Mouse (Mus musculus) heart, postnatal 36 days (tissue): Measurements from ENCODE around the gene Foxp1. TPM values are rescaled to one million over a fixed set of nuclear protein-coding genes. Genes with fewer than 3 reads are reported as not detected.

ENCODE experiments used
- DNase-seq, 2 experiments: peaks; one replicate each; pipeline ENCODE4 v3.0.0; 2021 to 2022
- intact Hi-C: fragments of 180-260 bp; cut with DNase I; formaldehyde crosslinking; loops from one replicate; pipeline ENCODE4 v1.15.1; 2025
- total RNA-seq, 2 experiments: library from RNA; stranded (reverse); gene quantifications; 2 replicates each; pipeline ENCODE4 v1.2.3; 2021

Gene Foxp1
- total RNA-seq, 2 experiments from 2014 or later, result 31.9 to 39.3 TPM

DNA sequence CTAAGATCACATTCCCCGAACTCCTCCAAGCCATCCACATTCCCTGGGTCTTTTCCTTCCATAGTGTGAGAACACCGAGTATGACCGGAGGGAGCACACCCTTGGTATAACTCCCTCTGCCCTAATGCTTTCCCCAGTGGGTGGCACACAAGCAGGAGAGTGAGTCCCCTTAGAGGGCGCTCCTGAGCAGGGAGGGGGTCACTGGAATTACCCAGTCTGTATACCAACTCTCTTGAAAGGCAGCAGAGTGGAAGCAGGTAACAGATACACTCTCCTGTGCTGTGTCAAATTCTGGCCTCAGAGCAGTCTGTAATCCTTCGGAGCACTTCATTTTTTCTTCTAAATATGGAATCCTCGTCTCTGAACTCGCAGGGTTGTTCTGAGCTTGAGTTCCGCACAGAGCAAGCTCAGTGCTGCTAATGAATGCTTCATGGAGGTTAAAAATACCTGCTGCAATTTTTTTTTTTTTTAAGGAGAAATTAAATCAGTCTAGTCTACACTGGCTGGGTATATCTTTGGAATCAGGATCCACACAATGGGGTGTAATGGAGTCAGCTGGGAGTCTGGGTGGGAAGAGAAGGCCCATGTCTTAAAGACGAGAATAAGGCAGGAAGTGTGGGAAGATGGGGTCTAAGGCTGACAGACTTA lies 565.9 kb downstream of the Foxp1 start:
- DNase-seq, result peak in 1 of 2 experiments; percentile 25
- intact Hi-C loops, result no loop called here

DNA sequence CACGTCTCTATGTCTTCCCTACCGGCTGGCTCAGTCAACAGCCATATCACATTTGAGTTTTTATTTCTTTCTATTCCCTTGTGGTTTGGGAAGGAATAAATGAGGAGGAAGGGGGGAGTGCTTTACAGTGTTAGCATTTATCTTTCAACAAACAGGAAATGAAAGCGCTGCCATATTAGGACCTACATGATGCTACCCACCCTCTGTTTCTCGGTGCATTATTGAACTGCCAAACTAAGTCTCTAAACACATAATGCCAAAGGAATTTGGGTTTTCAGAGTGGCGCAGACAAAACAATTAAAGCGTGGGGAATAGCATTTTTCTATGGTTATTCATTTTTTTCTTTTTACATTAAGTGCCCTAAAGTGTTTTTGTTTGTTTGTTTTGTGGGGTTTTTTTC lies 566.8 kb downstream of the Foxp1 start:
- no peak for DNase-seq
- intact Hi-C loops, result no loop called here

GRCm38 (mm10) chr6:98954439-98954838 lies 568.1 kb downstream of the Foxp1 start:
- intact Hi-C loops, result no loop called here
- DNase-seq, result no peak

- DNase-seq, result peak; percentile 22 to 26
- intact Hi-C loops, result no loop called here
Observed at GRCm38 (mm10) chr6:98949703-98950191, 572.8 kb downstream of the Foxp1 start.

DNA sequence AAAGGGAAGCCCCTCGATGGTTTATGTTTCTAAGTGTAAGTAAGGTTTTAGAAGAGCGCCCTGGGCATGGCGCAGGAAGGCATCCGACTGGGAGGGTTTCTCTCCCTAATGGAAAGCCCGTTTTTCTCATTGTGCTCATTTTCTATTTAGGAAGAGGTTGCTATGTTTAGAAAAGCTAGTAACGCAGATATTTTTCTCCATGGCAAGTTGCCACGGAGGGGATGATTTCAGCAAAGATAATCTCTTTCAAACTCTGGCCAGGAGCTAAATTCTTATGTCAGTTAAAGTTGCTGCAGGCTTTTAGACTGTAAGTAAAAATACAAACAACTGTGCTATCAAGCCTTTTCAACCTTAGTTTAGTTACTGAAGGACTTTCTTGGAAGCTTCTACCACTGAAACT lies 573.2 kb downstream of the Foxp1 start:
- intact Hi-C loops, result no loop called here
- no peak for DNase-seq

DNA sequence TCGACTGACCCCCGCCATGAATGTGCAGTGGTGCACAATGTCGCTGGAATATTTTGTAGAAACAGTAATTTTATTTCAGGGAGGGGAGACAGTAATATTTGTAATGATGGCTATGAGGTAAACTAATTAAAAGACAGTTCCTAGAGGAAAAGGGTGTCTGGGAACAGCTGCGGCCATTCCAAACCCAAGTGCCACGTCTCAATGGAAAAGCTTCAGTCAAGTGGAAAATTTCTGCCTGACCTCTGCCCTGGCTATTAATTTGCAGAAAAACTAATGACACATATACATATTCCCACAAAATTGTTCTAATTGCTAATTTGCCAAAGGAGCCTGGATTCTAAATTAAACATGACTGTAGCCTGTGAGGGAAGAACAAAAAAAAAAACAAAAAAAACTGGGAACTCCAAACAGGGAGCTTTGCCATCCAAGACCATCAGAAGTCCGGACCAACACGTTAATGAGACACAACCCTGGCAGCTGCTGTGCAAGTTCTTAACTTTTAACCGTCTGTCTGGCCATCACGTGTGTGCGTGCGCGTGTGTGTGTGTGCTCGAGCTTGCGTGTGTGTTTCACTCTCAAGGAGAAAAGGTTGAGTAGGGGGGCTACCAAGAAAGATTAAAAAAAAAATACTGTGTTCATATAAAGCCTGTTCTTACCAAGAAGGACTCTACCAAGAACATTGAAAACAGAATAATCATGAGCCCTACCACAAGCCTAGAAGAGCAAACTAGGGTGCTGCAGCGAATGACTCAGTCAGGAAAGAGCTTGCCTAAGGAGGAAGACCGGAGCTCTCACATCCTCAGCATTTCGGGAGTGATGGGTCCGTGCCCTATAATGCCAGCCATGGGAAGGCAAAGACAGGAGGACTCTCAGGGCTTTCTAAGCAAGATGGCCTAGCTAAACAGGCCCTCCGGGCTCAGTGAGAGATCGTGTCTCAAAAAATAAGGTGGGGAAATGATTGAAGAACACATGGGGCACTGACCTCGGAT lies 574.1 kb downstream of the Foxp1 start:
- intact Hi-C loops, result no loop called here
- no peak for DNase-seq

DNA sequence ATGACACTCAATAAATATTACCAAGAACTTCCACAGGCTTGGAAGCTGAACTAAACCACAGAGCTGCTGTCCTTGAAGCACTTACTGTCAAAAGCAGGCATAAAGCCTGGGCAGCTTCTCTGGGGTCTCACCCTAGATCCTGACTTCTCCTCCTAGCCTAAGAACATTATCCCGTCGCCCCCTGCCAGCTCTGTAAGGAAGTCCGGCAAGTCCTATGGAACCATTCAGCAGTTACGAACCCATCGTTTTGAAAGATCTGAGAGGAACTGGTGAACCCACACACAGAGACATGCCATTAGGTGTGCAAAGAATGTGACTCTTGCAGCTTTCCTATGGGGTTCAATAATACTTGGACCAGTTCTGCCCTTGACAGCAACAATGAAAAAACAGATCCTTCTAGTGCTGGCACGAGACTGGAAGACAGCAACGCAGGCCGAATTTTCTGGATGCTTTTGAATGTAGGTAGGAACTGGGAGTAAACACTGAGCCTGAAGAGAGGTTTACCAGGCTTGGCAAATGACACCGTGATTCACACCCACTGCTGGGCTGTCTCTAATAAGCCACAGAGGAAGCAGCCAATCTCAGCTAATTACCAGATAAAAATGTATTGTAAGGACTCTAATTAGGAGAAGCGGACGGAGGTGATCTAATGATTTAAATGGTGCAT lies 574.9 kb downstream of the Foxp1 start:
- no peak for DNase-seq
- intact Hi-C loops, result no loop called here

GRCm38 (mm10) chr6:98946731-98947130 lies 575.8 kb downstream of the Foxp1 start:
- no peak for DNase-seq
- intact Hi-C loops, result no loop called here

DNA sequence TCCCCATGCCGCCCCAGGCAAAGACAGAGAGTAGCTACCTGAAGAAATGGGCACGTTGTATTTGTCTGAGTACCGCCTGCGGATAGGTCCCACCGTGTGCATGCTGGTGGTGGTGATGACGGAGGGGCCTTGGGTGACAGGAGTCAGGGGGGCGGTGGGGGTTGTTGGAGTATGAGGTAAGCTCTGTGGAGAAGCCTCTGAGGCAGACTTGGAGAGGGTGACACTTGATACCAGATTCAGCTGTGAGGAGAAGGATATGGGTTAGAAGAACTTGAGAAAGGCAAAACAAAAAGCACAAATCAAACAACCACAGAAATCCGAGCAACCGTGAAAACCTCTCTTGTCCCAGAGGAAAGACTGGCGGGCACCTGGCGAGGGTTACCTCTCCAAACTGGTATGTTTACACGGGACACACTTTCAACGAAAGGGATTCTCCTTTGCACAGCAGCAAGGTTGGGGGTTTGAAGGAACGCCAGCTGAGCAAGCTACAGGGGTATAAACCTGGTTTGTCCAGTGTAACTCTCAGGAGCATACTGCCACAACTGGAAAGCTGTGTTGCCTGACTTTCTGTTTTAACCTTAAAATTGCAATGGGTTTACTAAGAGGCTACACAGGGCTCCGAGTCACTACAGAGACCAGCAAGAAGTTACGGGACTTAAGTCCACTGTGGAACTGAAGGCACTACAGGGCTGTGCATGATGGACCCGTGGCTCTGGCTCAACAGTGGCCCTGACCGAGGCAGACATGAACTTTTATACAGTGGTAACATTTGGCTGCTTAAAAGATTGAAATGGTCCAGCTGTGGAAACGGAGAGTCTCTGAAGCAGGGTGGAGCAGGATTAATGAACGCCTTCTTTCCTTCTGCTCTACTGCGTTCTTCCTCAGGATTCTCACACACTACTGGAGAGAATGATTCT lies 576.8 kb downstream of the Foxp1 start:
- intact Hi-C loops, result no loop called here
- DNase-seq, result no peak

DNA sequence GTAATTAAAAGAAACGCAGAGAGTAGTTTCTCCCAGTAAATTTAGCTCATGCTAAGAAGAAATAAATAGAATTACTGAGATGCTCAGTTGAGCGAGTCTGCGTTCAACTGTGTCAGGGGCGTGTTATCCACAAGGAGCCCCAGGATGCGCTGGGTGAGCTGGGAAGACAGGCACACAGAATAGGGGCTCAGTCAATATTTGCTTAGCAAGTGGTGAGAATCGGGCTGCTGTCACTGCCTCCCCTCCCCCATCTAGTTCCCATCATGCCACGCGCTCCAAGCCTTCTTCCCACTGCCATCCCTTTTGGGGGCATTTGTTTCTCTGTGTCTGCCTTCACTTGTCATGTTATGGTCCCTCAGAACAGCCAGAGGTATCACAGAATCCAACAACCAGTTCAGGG lies 584.2 kb downstream of the Foxp1 start:
- intact Hi-C loops, result no loop called here
- DNase-seq, result no peak

- intact Hi-C loops, result no loop called here
- no peak for DNase-seq
Observed at GRCm38 (mm10) chr6:98937513-98937912, 585.0 kb downstream of the Foxp1 start.

GRCm38 (mm10) chr6:98936377-98936776 lies 586.1 kb downstream of the Foxp1 start:
- no peak for DNase-seq
- intact Hi-C loops, result no loop called here

DNA sequence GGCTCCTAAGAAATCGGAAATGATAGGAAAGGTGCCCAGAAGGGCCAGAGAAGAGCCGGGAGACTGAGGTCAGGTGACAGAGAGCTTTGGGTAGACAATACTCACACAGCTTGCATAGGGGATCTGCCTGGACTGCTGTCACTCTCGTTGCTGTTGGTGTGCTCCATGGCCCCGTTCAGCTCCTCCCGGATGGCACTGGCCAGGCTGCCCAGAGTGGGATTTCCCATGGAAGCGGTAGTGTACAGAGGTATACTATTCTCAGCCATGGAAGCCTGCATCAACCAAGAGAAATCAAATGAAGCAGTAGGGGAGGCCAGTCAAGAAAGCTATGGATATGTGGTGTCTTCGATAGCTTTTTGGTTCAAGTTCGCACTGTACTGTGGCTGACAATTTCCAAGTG lies 587.4 kb downstream of the Foxp1 start:
- intact Hi-C loops, result no loop called here

DNA sequence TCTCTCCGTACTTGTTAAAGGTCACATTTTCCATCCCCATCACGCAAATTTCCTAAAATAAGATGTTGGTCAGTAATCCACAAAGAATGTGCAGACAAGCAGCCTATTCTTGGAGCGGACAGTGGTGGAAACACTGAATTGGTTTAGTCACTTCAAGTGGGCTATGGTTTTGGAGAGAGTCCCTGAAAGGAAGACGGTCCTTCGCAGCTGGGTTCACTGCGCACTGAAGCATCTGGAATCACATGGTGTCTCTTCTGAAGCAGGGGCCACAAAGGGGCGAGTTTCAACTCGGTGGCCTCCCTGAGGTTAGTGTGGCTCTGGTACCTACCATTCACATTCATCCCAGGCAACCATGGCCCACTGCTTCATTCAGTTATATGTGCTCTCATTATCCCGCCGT lies 588.1 kb downstream of the Foxp1 start:
- intact Hi-C loops, result no loop called here
- no peak for DNase-seq

More for the DNA sequence above, 587.4 kb downstream of the Foxp1 start:
- no peak for DNase-seq

GRCm38 (mm10) chr6:98933135-98933724 lies 589.3 kb downstream of the Foxp1 start:
- no peak for DNase-seq
- intact Hi-C loops, result no loop called here

DNA sequence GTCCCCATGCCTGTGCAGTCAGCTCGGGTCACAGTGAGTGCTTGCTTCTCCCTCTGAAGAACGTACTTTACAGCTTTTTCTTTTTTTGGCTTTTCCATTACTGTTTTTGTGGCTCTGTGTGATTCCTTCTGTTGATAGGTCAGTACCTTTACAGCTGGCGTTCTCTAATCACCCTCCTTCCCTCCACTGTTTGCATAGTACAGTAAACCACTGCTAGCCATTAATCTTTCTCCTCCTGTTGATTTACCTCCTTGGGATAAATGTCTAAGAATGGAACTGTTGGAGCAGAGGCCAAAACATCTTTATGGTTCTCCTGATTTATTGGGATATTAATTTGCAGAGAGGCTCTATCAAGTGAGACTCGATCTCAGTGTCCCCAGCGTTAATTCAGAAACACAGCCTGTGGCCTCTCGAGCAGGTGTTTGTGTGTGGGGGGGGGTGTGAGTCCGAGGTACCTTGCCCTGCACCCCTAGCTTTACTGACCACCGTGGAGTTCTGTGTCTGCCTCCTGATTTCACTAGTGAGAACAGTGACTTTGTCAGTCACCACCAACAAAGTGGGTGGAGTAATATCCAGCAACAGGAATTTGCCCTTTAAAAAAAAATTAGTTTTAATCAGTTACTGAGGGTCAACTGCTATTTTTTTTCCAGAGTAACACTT lies 590.5 kb downstream of the Foxp1 start:
- intact Hi-C loops, result no loop called here
- DNase-seq, result no peak

- DNase-seq, result no peak
- intact Hi-C loops, result no loop called here
Observed at GRCm38 (mm10) chr6:98930652-98931300, 591.7 kb downstream of the Foxp1 start.

- no peak for DNase-seq
- intact Hi-C loops, result no loop called here
Observed at GRCm38 (mm10) chr6:98928365-98928764, 594.2 kb downstream of the Foxp1 start.

DNA sequence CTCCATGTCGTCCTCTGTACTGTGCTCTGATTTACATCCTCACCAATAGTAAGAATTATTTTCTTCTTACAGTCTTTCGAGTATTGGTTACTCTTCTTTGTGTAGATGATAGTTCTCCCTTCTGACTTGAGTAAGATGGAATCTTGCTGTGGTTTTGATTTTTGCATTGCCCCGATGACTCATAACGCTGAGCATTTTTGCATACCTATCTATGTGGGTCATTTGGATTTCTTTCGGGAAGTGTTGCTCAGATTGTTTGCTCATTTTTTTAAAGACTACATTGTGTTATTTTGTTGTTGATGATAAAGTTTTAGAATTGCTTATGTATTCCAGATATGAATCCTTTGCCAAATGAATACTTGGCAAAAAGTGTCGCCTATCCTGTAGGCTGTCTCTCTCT lies 621.3 kb downstream of the Foxp1 start:
- DNase-seq, result no peak
- intact Hi-C loops, result no loop called here
